Mouse (Mus musculus) liver, embryonic 14.5 days (tissue): ENCODE results near the gene Fsd2.

Source experiments
- CTCF ChIP-seq: IDR thresholded peaks from 2 replicates; pipeline ENCODE4 v1.5.1; 2016; ENCODE audit warnings: antibody characterized with exemption, low read depth, control low read depth
- EP300 ChIP-seq: IDR thresholded peaks from 2 replicates; pipeline ENCODE4 v1.6.1; 2016; ENCODE audit warnings: antibody characterized with exemption, low read depth

GRCm38 (mm10) chr7:81596086-81596485, 29.3 kb upstream of the Fsd2 start:
- TF ChIP-seq CTCF (no peak), EP300 (no peak)
